Mouse (Mus musculus): Measurements from ENCODE around the gene Resf1.
"Not testable (repeated sequence)": the region's sequence is repeated elsewhere in the genome, so short reads cannot be mapped to it uniquely, and the experiment has no call there.

GRCm38 (mm10) chr6:149303231-149303630, 6.0 kb upstream of the Resf1 start:
- not testable (repeated sequence) for TF ChIP-seq POLR2A (IDR thresholded peaks at IDR 0.05; ENCODE audit: borderline replicate concordance, control insufficient read depth, low read depth, low read length); CTCF (IDR thresholded peaks at IDR 0.05; ENCODE audit: control insufficient read depth, insufficient read depth, low read length)

Data from bone marrow, adult 2 months (tissue).